Mouse (Mus musculus): ENCODE data around the gene Zfp119b.

DNA sequence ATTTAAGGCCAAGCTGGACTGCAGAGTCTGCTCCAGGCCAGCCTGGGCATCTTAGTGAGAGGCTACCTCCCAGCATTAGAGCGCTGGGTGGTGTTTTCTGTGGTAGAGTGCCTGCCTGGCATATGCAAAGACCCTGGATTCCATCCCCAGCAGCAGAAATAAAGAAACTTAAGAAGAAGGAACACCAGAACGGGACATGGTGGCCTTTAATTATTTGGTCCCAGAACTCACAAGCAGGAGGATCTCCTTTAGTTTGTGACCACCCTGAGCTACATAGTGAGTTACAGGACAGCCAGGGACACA lies 9.2 kb upstream of the Zfp119b start:
- TF ChIP-seq EP300 (IDR thresholded peaks at IDR 0.05; ENCODE audit: low read length) (no peak), MAZ (IDR thresholded peaks at IDR 0.05; ENCODE audit: low read depth, low read length) (no peak), CTCF (conservative IDR thresholded peaks at IDR 0.05 in 1 of 2, IDR thresholded peaks at IDR 0.05 in 1 of 2; ENCODE audit: low read depth in 2 of 2, low read length in 2 of 2) (no peak), MAX (IDR thresholded peaks at IDR 0.05; ENCODE audit: low read length) (no peak), POLR2A (IDR thresholded peaks at IDR 0.05; ENCODE audit: low read depth, low read length) (no peak), ELF1 (IDR thresholded peaks at IDR 0.05; ENCODE audit: low read depth, low read length) (no peak), BHLHE40 (IDR thresholded peaks at IDR 0.05; ENCODE audit: low read depth, low read length) (no peak), PAX5 (IDR thresholded peaks at IDR 0.05; ENCODE audit: low read length) (no peak), USF1 (IDR thresholded peaks at IDR 0.05; ENCODE audit: low read depth, low read length) (no peak), MXI1 (IDR thresholded peaks at IDR 0.05; ENCODE audit: low read depth, low read length) (no peak), RAD21 (IDR thresholded peaks at IDR 0.05; ENCODE audit: low read depth, low read length) (no peak), MEF2A (IDR thresholded peaks at IDR 0.05; ENCODE audit: borderline replicate concordance, low read depth, low read length) (no peak), UBTF (IDR thresholded peaks at IDR 0.05; ENCODE audit: low read depth, low read length) (no peak), ZKSCAN1 (IDR thresholded peaks at IDR 0.05; ENCODE audit: borderline replicate concordance, low read depth, low read length) (no peak)
